Mouse (Mus musculus) v-Abl transformed pro-B cells (cell line): ENCODE data around the gene Map3k7cl.

Experiments
- in situ Hi-C, 2 experiments: fragments of 400-800 bp; cut with MboI; formaldehyde crosslinking; loops; one replicate each; pipeline ENCODE4 v1.15.1; 2025; ENCODE audit not compliant: unreplicated experiment in 2 of 2

Map3k7cl gene

GRCm38 (mm10) chr16:87626696-87627095 is 73.6 kb downstream of the Map3k7cl start:
- in situ Hi-C loops: no loop called here

- in situ Hi-C loops: no loop called here
Observed at GRCm38 (mm10) chr16:87634709-87635108, 81.6 kb downstream of the Map3k7cl start.

GRCm38 (mm10) chr16:87635213-87635755 is 82.2 kb downstream of the Map3k7cl start:
- in situ Hi-C loops: no loop called here

- in situ Hi-C loops: no loop called here
Observed at GRCm38 (mm10) chr16:87635841-87636240, 82.7 kb downstream of the Map3k7cl start.

GRCm38 (mm10) chr16:87638098-87638497 is 85.0 kb downstream of the Map3k7cl start:
- in situ Hi-C loops: no loop called here

- in situ Hi-C loops: no loop called here
Observed at GRCm38 (mm10) chr16:87642234-87642633, 89.1 kb downstream of the Map3k7cl start.

GRCm38 (mm10) chr16:87644111-87644770 is 91.1 kb downstream of the Map3k7cl start:
- in situ Hi-C loops: no loop called here
